Mouse (Mus musculus) midbrain, embryonic 13.5 days (tissue): Measurements from ENCODE around the gene Cdk5rap3. TPM values are rescaled to one million over a fixed set of nuclear protein-coding genes. Genes with fewer than 3 reads are reported as not detected.

ENCODE experiments used
- ATAC-seq: fragments of 200-750 bp; cut with Nextera tagmentation; 2 replicates; pipeline ENCODE4 v1.8.0; 2017; ENCODE audit warnings: mild to moderate bottlenecking, moderate TSS enrichment, moderate library complexity
- H3K27ac ChIP-seq: fragments of 300-500 bp; sonication (generic); 2 replicates; pipeline ENCODE4 v1.5.1; 2015; ENCODE audit warnings: inconsistent platforms, mild to moderate bottlenecking, moderate library complexity
- H3K27me3 ChIP-seq: fragments of 300-500 bp; sonication (generic); 2 replicates; pipeline ENCODE4 v1.6.1; 2015; ENCODE audit warnings: mild to moderate bottlenecking, inconsistent platforms
- H3K36me3 ChIP-seq: fragments of 300-500 bp; sonication (generic); 2 replicates; pipeline ENCODE4 v1.6.1; 2015; ENCODE audit warnings: mild to moderate bottlenecking, inconsistent platforms
- H3K4me1 ChIP-seq: fragments of 300-500 bp; sonication (generic); replicated peaks from 2 replicates; pipeline ENCODE4 v1.6.1; 2015; ENCODE audit warnings: inconsistent platforms
- H3K4me2 ChIP-seq: fragments of 300-500 bp; sonication (generic); replicated peaks from 2 replicates; pipeline ENCODE4 v1.6.1; 2015; ENCODE audit warnings: moderate library complexity, mild to moderate bottlenecking, inconsistent platforms
- H3K4me3 ChIP-seq: fragments of 300-500 bp; sonication (generic); replicated peaks from 2 replicates; pipeline ENCODE4 v1.5.1; 2015; ENCODE audit warnings: mild to moderate bottlenecking, inconsistent platforms
- H3K9ac ChIP-seq: fragments of 300-500 bp; sonication (generic); replicated peaks from 2 replicates; pipeline ENCODE4 v1.6.1; 2015; ENCODE audit warnings: mild to moderate bottlenecking, inconsistent platforms
- H3K9me3 ChIP-seq: fragments of 300-500 bp; sonication (generic); 2 replicates; pipeline ENCODE4 v1.6.1; 2016; ENCODE audit warnings: mild to moderate bottlenecking, inconsistent platforms
- WGBS: fragments of 180-500 bp; shearing (Covaris S2); methylation state at CpG from one replicate; pipeline ENCODE4 v1.1.7; 2015; 5-methylcytosine and 5-hydroxymethylcytosine counted together
- polyA plus RNA-seq: library from polyadenylated mRNA; unstranded; fragments of >200 nt; fragmentation: Nextera tagmentation; extraction: Ambion mirVana; gene quantifications from 2 replicates; pipeline ENCODE4 v1.2.1, GENCODE M21; 2015

Cdk5rap3 gene
- polyA plus RNA-seq = 103 and 104 TPM in 2 replicates

GRCm38 (mm10) chr11:96916044-96916884 is at the start of gene Cdk5rap3:
Cdk5rap3 (minus strand) TSS chr11:96916496.
- H3K4me3 ChIP-seq = peak within 1 kb of the TSS; percentile 78
- whole genome bisulfite sequencing = under 1% methylated on average over 55 of the region's 55 CpGs
- peak within 1 kb of the TSS; percentile 72 for H3K27ac ChIP-seq
- peaks cover 15% of the 10 kb centered on the region for H3K4me1 ChIP-seq
- H3K9me3 ChIP-seq = no peaks in the 10 kb centered on the region
- peak; percentile 99 for ATAC-seq
- H3K9ac ChIP-seq = peak within 1 kb of the TSS; percentile 79
- peak within 1 kb of the TSS; percentile 98 for H3K4me2 ChIP-seq
- peaks cover 20% of the 10 kb centered on the region for H3K36me3 ChIP-seq
- 0 out of 2 replicates have a peak, but pooled peaks cover 4% of the 10 kb centered on the region for H3K27me3 ChIP-seq

- H3K9ac ChIP-seq = no peak overlapping the region
- ATAC-seq = peak; percentile 70
- H3K4me2 ChIP-seq = no peak overlapping the region
- H3K4me1 ChIP-seq = no peaks in the 10 kb centered on the region
- WGBS = 17% methylated on average over 8 of the region's 8 CpGs
- H3K27me3 ChIP-seq = no peaks in the 10 kb centered on the region
- H3K27ac ChIP-seq = no peak overlapping the region
- H3K4me3 ChIP-seq = no peak overlapping the region
- H3K36me3 ChIP-seq = peaks cover 45% of the 10 kb centered on the region
- H3K9me3 ChIP-seq = no peaks in the 10 kb centered on the region
These were observed 47.3 kb upstream of the Cdk5rap3 start for GRCm38 (mm10) chr11:96963580-96963979.

GRCm38 (mm10) chr11:96957061-96957805 is 40.9 kb upstream of the Cdk5rap3 start:
- Histone ChIP-seq H3K27ac (no peak overlapping the region), H3K27me3 (no peaks in the 10 kb centered on the region), H3K4me1 (no peaks in the 10 kb centered on the region), H3K4me3 (no peak overlapping the region), H3K4me2 (no peak overlapping the region), H3K9me3 (no peaks in the 10 kb centered on the region), H3K9ac (no peak overlapping the region), H3K36me3 (peaks cover 95% of the 10 kb centered on the region)
- ATAC-seq = no peak
- WGBS = 94% methylated on average over 10 of the region's 10 CpGs

GRCm38 (mm10) chr11:96956009-96956724 is 39.9 kb upstream of the Cdk5rap3 start:
- ATAC-seq = no peak
- 62% methylated on average over 20 of the region's 20 CpGs for WGBS
- Histone ChIP-seq H3K27ac (no peak overlapping the region), H3K9me3 (no peaks in the 10 kb centered on the region), H3K4me1 (no peaks in the 10 kb centered on the region), H3K4me2 (no peak overlapping the region), H3K36me3 (peaks cover 95% of the 10 kb centered on the region), H3K4me3 (no peak overlapping the region), H3K9ac (no peak overlapping the region), H3K27me3 (no peaks in the 10 kb centered on the region)

- H3K36me3 ChIP-seq = peaks cover 95% of the 10 kb centered on the region
- 90% methylated on average over 4 of the region's 4 CpGs for WGBS
These were observed 38.8 kb upstream of the Cdk5rap3 start for GRCm38 (mm10) chr11:96955094-96955493.

GRCm38 (mm10) chr11:96952896-96953295 is 36.6 kb upstream of the Cdk5rap3 start:
- WGBS = 89% methylated on average over 6 of the region's 6 CpGs
- no peaks in the 10 kb centered on the region for H3K9me3 ChIP-seq
- no peak overlapping the region for H3K27ac ChIP-seq
- H3K9ac ChIP-seq = no peak overlapping the region
- H3K4me2 ChIP-seq = no peak overlapping the region
- ATAC-seq = no peak
- no peaks in the 10 kb centered on the region for H3K27me3 ChIP-seq
- H3K4me3 ChIP-seq = no peak overlapping the region
- peaks cover 86% of the 10 kb centered on the region for H3K36me3 ChIP-seq
- no peaks in the 10 kb centered on the region for H3K4me1 ChIP-seq

More at GRCm38 (mm10) chr11:96955094-96955493, 38.8 kb upstream of the Cdk5rap3 start:
- Histone ChIP-seq H3K4me1 (no peaks in the 10 kb centered on the region), H3K4me3 (no peak overlapping the region), H3K9me3 (no peaks in the 10 kb centered on the region), H3K4me2 (no peak overlapping the region), H3K9ac (no peak overlapping the region), H3K27ac (no peak overlapping the region), H3K27me3 (no peaks in the 10 kb centered on the region)
- ATAC-seq = no peak

- Histone ChIP-seq H3K36me3 (peaks cover 82% of the 10 kb centered on the region), H3K4me1 (no peaks in the 10 kb centered on the region)
- 94% methylated on average over 10 of the region's 10 CpGs for WGBS
These were observed 36.1 kb upstream of the Cdk5rap3 start for GRCm38 (mm10) chr11:96952426-96952825.

GRCm38 (mm10) chr11:96950767-96951166 is 34.5 kb upstream of the Cdk5rap3 start:
- Histone ChIP-seq H3K27me3 (no peaks in the 10 kb centered on the region), H3K9ac (no peak overlapping the region), H3K9me3 (no peaks in the 10 kb centered on the region), H3K36me3 (peaks cover 66% of the 10 kb centered on the region), H3K4me2 (no peak overlapping the region), H3K4me3 (no peak overlapping the region), H3K4me1 (no peaks in the 10 kb centered on the region), H3K27ac (no peak overlapping the region)
- 95% methylated on average over 3 of the region's 3 CpGs for WGBS
- ATAC-seq = no peak

More at GRCm38 (mm10) chr11:96952426-96952825, 36.1 kb upstream of the Cdk5rap3 start:
- Histone ChIP-seq H3K4me3 (no peak overlapping the region), H3K9ac (no peak overlapping the region), H3K27ac (no peak overlapping the region), H3K27me3 (no peaks in the 10 kb centered on the region), H3K9me3 (no peaks in the 10 kb centered on the region), H3K4me2 (no peak overlapping the region)
- no peak for ATAC-seq

- 89% methylated on average over 4 of the region's 4 CpGs for WGBS
- H3K4me3 ChIP-seq = no peak overlapping the region
- H3K36me3 ChIP-seq = peaks cover 39% of the 10 kb centered on the region
- peaks cover 18% of the 10 kb centered on the region for H3K4me1 ChIP-seq
- H3K4me2 ChIP-seq = no peak overlapping the region
- no peak for ATAC-seq
- no peak overlapping the region for H3K27ac ChIP-seq
- no peaks in the 10 kb centered on the region for H3K9me3 ChIP-seq
- no peak overlapping the region for H3K9ac ChIP-seq
- H3K27me3 ChIP-seq = peaks cover 7% of the 10 kb centered on the region; the same call in 1 of the 2 replicates
These were observed 31.6 kb upstream of the Cdk5rap3 start for GRCm38 (mm10) chr11:96947849-96948248.

GRCm38 (mm10) chr11:96946498-96946897 is 30.2 kb upstream of the Cdk5rap3 start:
- Histone ChIP-seq H3K36me3 (peaks cover 25% of the 10 kb centered on the region), H3K4me2 (no peak overlapping the region), H3K4me1 (peaks cover 18% of the 10 kb centered on the region), H3K27me3 (peaks cover 11% of the 10 kb centered on the region; the same call in 1 of the 2 replicates), H3K9me3 (no peaks in the 10 kb centered on the region), H3K4me3 (no peak overlapping the region), H3K9ac (no peak overlapping the region), H3K27ac (no peak overlapping the region)
- ATAC-seq = no peak
- 75% methylated on average over 9 of the region's 9 CpGs for WGBS

GRCm38 (mm10) chr11:96944844-96945580 is 28.7 kb upstream of the Cdk5rap3 start:
- WGBS = 84% methylated on average over 14 of the region's 14 CpGs
- H3K9ac ChIP-seq = 0 out of 2 replicates have a peak overlapping the region, but pooled peaks have one; percentile 59
- no peak overlapping the region; the same call in 1 of the 2 replicates for H3K27ac ChIP-seq
- peaks cover 18% of the 10 kb centered on the region for H3K4me1 ChIP-seq
- peaks cover 11% of the 10 kb centered on the region; the same call in 1 of the 2 replicates for H3K27me3 ChIP-seq
- no peaks in the 10 kb centered on the region for H3K9me3 ChIP-seq
- H3K36me3 ChIP-seq = peaks cover 10% of the 10 kb centered on the region; the same call in 1 of the 2 replicates
- no peak for ATAC-seq
- H3K4me2 ChIP-seq = peak overlapping the region; percentile 70
- H3K4me3 ChIP-seq = peak overlapping the region; percentile 53
